Mouse (Mus musculus) MEL (cell line): ENCODE data around the gene Spice1. TPM values are rescaled to one million over a fixed set of nuclear protein-coding genes. Genes with fewer than 3 reads are reported as not detected.

Experiments
- DNase-seq: peaks from one replicate; pipeline ENCODE4 v3.0.0; 2011; ENCODE audit warnings: low read depth, low spot score
- H3K27ac ChIP-seq: 2 replicates; pipeline ENCODE4 v1.5.1; 2012; ENCODE audit warnings: low read depth, mild to moderate bottlenecking, control low read depth, low read length, moderate library complexity; ENCODE audit not compliant: control insufficient read depth
- H3K27me3 ChIP-seq, 2 experiments: fragments of 150-350 bp in 1 of 2; sonication (generic) in 1 of 2; 2 replicates each; pipeline ENCODE4 v1.6.1; 2012; ENCODE audit warnings: low read length in 2 of 2, mild to moderate bottlenecking in 2 of 2, improper control_type of control experiment in 1 of 2, moderate library complexity in 1 of 2; ENCODE audit not compliant: insufficient read depth in 2 of 2, control insufficient read depth in 1 of 2
- H3K36me3 ChIP-seq, 2 experiments: 2 replicates each; pipeline ENCODE4 v1.6.1; 2012 to 2014; ENCODE audit warnings: low read length in 2 of 2, improper control_type of control experiment in 1 of 2, inconsistent platforms in 1 of 2, mild to moderate bottlenecking in 1 of 2; ENCODE audit not compliant: insufficient read depth in 2 of 2, control insufficient read depth in 1 of 2
- H3K4me1 ChIP-seq, 2 experiments: fragments of 150-350 bp in 1 of 2; sonication (generic) in 1 of 2; 2 replicates each; pipeline ENCODE4 v1.6.1; 2012; ENCODE audit warnings: low read length in 2 of 2, improper control_type of control experiment in 1 of 2, mild to moderate bottlenecking in 1 of 2; ENCODE audit not compliant: insufficient read depth in 2 of 2, control insufficient read depth in 1 of 2
- H3K4me3 ChIP-seq, 2 experiments: fragments of 150-350 bp in 1 of 2; sonication (generic) in 1 of 2; 2 replicates each; pipeline ENCODE4 v1.5.1; 2012; ENCODE audit warnings: low read depth in 2 of 2, low read length in 2 of 2, mild to moderate bottlenecking in 2 of 2, moderate library complexity in 2 of 2, control low read depth in 1 of 2, improper control_type of control experiment in 1 of 2; ENCODE audit not compliant: control insufficient read depth in 1 of 2, insufficient read depth in 1 of 2
- H3K79me2 ChIP-seq: 2 replicates; pipeline ENCODE4 v1.6.1; 2012; ENCODE audit warnings: mild to moderate bottlenecking, low read length, moderate library complexity; ENCODE audit not compliant: control insufficient read depth, poor library complexity, insufficient read depth
- H3K9ac ChIP-seq: 2 replicates; pipeline ENCODE4 v1.6.1; 2012; ENCODE audit warnings: low read depth, mild to moderate bottlenecking, control low read depth, low read length, moderate library complexity; ENCODE audit not compliant: control insufficient read depth, poor library complexity, severe bottlenecking
- H3K9me3 ChIP-seq: fragments of 150-350 bp; sonication (generic); replicated peaks from 2 replicates; pipeline ENCODE4 v1.6.1; 2012; ENCODE audit warnings: mild to moderate bottlenecking, low read length, improper control_type of control experiment, moderate library complexity; ENCODE audit not compliant: insufficient read depth
- E2F4 ChIP-seq: IDR thresholded peaks from 2 replicates; pipeline ENCODE4 v1.6.1; 2011; ENCODE audit warnings: low read depth, low read length, improper control_type of control experiment, borderline replicate concordance
- ELF1 ChIP-seq: IDR thresholded peaks from 2 replicates; pipeline ENCODE4 v1.6.1; 2014; ENCODE audit warnings: low read depth, mild to moderate bottlenecking, inconsistent platforms, low read length, improper control_type of control experiment, moderate library complexity
- ETS1 ChIP-seq: IDR thresholded peaks from 2 replicates; pipeline ENCODE4 v1.6.1; 2012; ENCODE audit warnings: low read depth, mild to moderate bottlenecking, inconsistent platforms, low read length, improper control_type of control experiment, moderate library complexity
- HCFC1 ChIP-seq: IDR thresholded peaks from 2 replicates; pipeline ENCODE4 v1.6.1; 2012; ENCODE audit warnings: low read depth, mild to moderate bottlenecking, inconsistent platforms, low read length, improper control_type of control experiment, moderate library complexity
- JUND ChIP-seq: IDR thresholded peaks from 2 replicates; pipeline ENCODE4 v1.6.1; 2011; ENCODE audit warnings: low read depth, mild to moderate bottlenecking, improper control_type of control experiment, low read length
- MAFK ChIP-seq: IDR thresholded peaks from 2 replicates; pipeline ENCODE4 v1.6.1; 2011; ENCODE audit warnings: low read depth, mild to moderate bottlenecking, low read length, improper control_type of control experiment, borderline replicate concordance
- MAZ ChIP-seq: IDR thresholded peaks from 2 replicates; pipeline ENCODE4 v1.6.1; 2012; ENCODE audit warnings: low read depth, mild to moderate bottlenecking, inconsistent platforms, low read length, improper control_type of control experiment
- MEF2A ChIP-seq: IDR thresholded peaks from 2 replicates; pipeline ENCODE4 v1.6.1; 2014; ENCODE audit warnings: low read depth, mild to moderate bottlenecking, inconsistent platforms, low read length, improper control_type of control experiment; ENCODE audit not compliant: poor library complexity, insufficient replicate concordance, severe bottlenecking; ENCODE audit errors: extremely low read depth
- MXI1 ChIP-seq: IDR thresholded peaks from 2 replicates; pipeline ENCODE4 v1.6.1; 2011; ENCODE audit warnings: mild to moderate bottlenecking, low read depth, low read length, improper control_type of control experiment
- MYB ChIP-seq: IDR thresholded peaks from 2 replicates; pipeline ENCODE4 v1.6.1; 2011; ENCODE audit warnings: mild to moderate bottlenecking, low read depth, low read length, improper control_type of control experiment
- NELFE ChIP-seq: IDR thresholded peaks from 2 replicates; pipeline ENCODE4 v1.6.1; 2011; ENCODE audit warnings: low read depth, low read length, improper control_type of control experiment
- POLR2AphosphoS2 ChIP-seq: IDR thresholded peaks from 2 replicates; pipeline ENCODE4 v1.6.1; 2011; ENCODE audit warnings: low read length, improper control_type of control experiment
- POLR2AphosphoS5 ChIP-seq: IDR thresholded peaks from 2 replicates; pipeline ENCODE4 v1.6.1; 2012; ENCODE audit warnings: low read depth, borderline replicate concordance, mild to moderate bottlenecking, inconsistent platforms, low read length, moderate library complexity, mixed read lengths
- TAL1 ChIP-seq: IDR thresholded peaks from 2 replicates; pipeline ENCODE4 v1.6.1; 2012; ENCODE audit warnings: mild to moderate bottlenecking, inconsistent platforms, low read length, moderate library complexity, mixed read lengths
- UBTF ChIP-seq: IDR thresholded peaks from 2 replicates; pipeline ENCODE4 v1.6.1; 2012; ENCODE audit warnings: low read depth, mild to moderate bottlenecking, inconsistent platforms, low read length, improper control_type of control experiment, moderate library complexity, borderline replicate concordance; ENCODE audit not compliant: insufficient read depth
- USF1 ChIP-seq: IDR thresholded peaks from 2 replicates; pipeline ENCODE4 v1.6.1; 2014; ENCODE audit warnings: low read depth, mild to moderate bottlenecking, inconsistent platforms, low read length, improper control_type of control experiment, moderate library complexity
- USF2 ChIP-seq, 2 experiments: IDR thresholded peaks; 2 replicates each; pipeline ENCODE4 v1.6.1; 2011 to 2012; ENCODE audit warnings: improper control_type of control experiment in 2 of 2, low read length in 2 of 2, borderline replicate concordance in 1 of 2, inconsistent platforms in 1 of 2, low read depth in 1 of 2, mild to moderate bottlenecking in 1 of 2; ENCODE audit not compliant: insufficient read depth in 1 of 2
- ZKSCAN1 ChIP-seq: IDR thresholded peaks from 2 replicates; pipeline ENCODE4 v1.6.1; 2012; ENCODE audit warnings: low read depth, mild to moderate bottlenecking, inconsistent platforms, low read length, improper control_type of control experiment, moderate library complexity
- ZMIZ1 ChIP-seq: IDR thresholded peaks from 2 replicates; pipeline ENCODE4 v1.6.1; 2012; ENCODE audit warnings: low read depth, mild to moderate bottlenecking, inconsistent platforms, low read length, improper control_type of control experiment, moderate library complexity
- ZNF384 ChIP-seq: IDR thresholded peaks from 2 replicates; pipeline ENCODE4 v1.6.1; 2012; ENCODE audit warnings: low read depth, mild to moderate bottlenecking, inconsistent platforms, low read length, improper control_type of control experiment
- polyA plus RNA-seq, 2 experiments: library from polyadenylated mRNA; stranded (reverse) in 1 of 2; unstranded in 1 of 2; fragments of >175 nt in 1 of 2; fragments of >200 nt in 1 of 2; gene quantifications; 2 replicates each; pipeline versions ENCODE4 v1.2.1 to v1.2.4; 2012; ENCODE audit warnings: low replicate concordance in 2 of 2, low read depth in 1 of 2; ENCODE audit not compliant: insufficient read length in 2 of 2, insufficient read depth in 1 of 2, missing spikeins in 1 of 2
- total RNA-seq: library from RNA; depleted of rRNA; stranded (reverse); fragments of 300-350 nt; gene quantifications from 2 replicates; pipeline ENCODE4 v1.2.3, GENCODE M21; 2012

Spice1 gene
- total and polyA plus RNA-seq, 3 experiments = 14.8 to 24.1 TPM; not detected in 1

DNA sequence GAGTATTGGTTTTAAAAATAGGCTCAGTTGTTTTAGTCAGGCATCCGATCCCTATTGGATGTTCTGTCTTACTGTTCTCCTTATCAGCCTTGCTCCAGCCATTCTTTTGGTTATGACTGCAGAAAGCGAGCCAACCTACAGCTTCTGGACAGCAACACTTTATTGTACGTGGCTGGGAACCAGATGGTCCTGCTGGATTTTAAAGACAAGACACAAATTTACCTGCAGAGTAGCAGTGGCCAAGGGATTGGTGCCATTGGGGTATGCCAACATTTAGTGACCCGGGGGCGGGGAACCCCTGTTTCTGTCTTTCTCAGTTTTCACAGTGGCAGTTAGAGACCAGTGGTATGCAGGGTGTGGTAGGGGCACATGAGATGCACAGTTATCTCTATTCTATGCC lies 60.3 kb downstream of the Spice1 start:
- no peaks in the 10 kb centered on the region for H3K9me3 ChIP-seq
- TF ChIP-seq ZKSCAN1 (no peak), POLR2AphosphoS5 (no peak), ELF1 (no peak), HCFC1 (no peak), TAL1 (no peak)
- TF ChIP-seq, all 39 proteins: peak for 0
- H3K36me3 ChIP-seq = no peaks in the 10 kb centered on the region
- H3K4me1 ChIP-seq = no peaks in the 10 kb centered on the region
- H3K27ac ChIP-seq = no peak overlapping the region
- H3K9ac ChIP-seq = no peak overlapping the region
- H3K27me3 ChIP-seq = peaks cover 0 to 2% of the 10 kb centered on the region in 2 experiments; a peak in 2 of 4 replicates
- no peak for DNase-seq
- no peak overlapping the region for H3K4me3 ChIP-seq
- no peaks in the 10 kb centered on the region for H3K79me2 ChIP-seq

- no peak for DNase-seq
- Histone ChIP-seq H3K4me3 (no peak overlapping the region), H3K36me3 (no peaks in the 10 kb centered on the region), H3K27ac (no peak overlapping the region), H3K27me3 (peaks cover 0 to 2% of the 10 kb centered on the region in 2 experiments; a peak in 1 of 4 replicates), H3K79me2 (no peaks in the 10 kb centered on the region), H3K9ac (no peak overlapping the region), H3K9me3 (no peaks in the 10 kb centered on the region), H3K4me1 (no peaks in the 10 kb centered on the region)
- no peak for TF ChIP-seq MEF2A
- TF ChIP-seq JUND = no peak
- no peak for TF ChIP-seq ETS1
- TF ChIP-seq E2F4 = no peak
- TF ChIP-seq ZNF384 = no peak
- TF ChIP-seq USF2 (IDR thresholded peaks at IDR 0.05; ENCODE audit: borderline replicate concordance in 1 of 2, insufficient read depth in 1 of 2, low read depth in 1 of 2, low read length in 2 of 2) = no peak
- no peak for TF ChIP-seq ELF1
- no peak for TF ChIP-seq MAZ
These were observed 61.4 kb downstream of the Spice1 start for GRCm38 (mm10) chr16:44408290-44408689.

GRCm38 (mm10) chr16:44410176-44410575 lies 63.3 kb downstream of the Spice1 start:
- no peak overlapping the region for H3K27ac ChIP-seq
- no peak for DNase-seq
- no peaks in the 10 kb centered on the region for H3K79me2 ChIP-seq
- no peak overlapping the region for H3K4me3 ChIP-seq
- no peaks in the 10 kb centered on the region for H3K4me1 ChIP-seq
- no peaks in the 10 kb centered on the region for H3K36me3 ChIP-seq
- TF ChIP-seq MAFK (no peak), NELFE (no peak), MAZ (no peak), ZMIZ1 (no peak), JUND (no peak), POLR2AphosphoS2 (no peak), HCFC1 (no peak), POLR2AphosphoS5 (no peak), MXI1 (no peak), TAL1 (no peak), UBTF (no peak), USF1 (no peak), MYB (no peak)
- H3K27me3 ChIP-seq = peaks cover 0 to 6% of the 10 kb centered on the region in 2 experiments; a peak in 2 of 4 replicates
- H3K9me3 ChIP-seq = no peaks in the 10 kb centered on the region
- no peak overlapping the region for H3K9ac ChIP-seq
